Mouse (Mus musculus) liver, postnatal 0 days (tissue): Measurements from ENCODE around the gene Gns. TPM values are rescaled to one million over a fixed set of nuclear protein-coding genes. Genes with fewer than 3 reads are reported as not detected.

Experiments
- ATAC-seq: fragments of 200-750 bp; cut with Nextera tagmentation; 2 replicates; pipeline ENCODE4 v1.8.0; 2017; ENCODE audit warnings: mild to moderate bottlenecking, moderate library complexity
- DNase-seq: peaks from one replicate; pipeline ENCODE4 v3.0.0-alpha.2; 2016
- H3K27ac ChIP-seq: fragments of 300-500 bp; sonication (generic); 2 replicates; pipeline ENCODE4 v1.5.1; 2014; ENCODE audit warnings: antibody characterized with exemption, moderate library complexity, mild to moderate bottlenecking, low read depth
- H3K27me3 ChIP-seq: fragments of 300-500 bp; sonication (generic); 2 replicates; pipeline ENCODE4 v1.6.1; 2014; ENCODE audit warnings: low read length, control low read depth, mixed read lengths; ENCODE audit not compliant: insufficient read depth
- H3K36me3 ChIP-seq: fragments of 300-500 bp; sonication (generic); replicated peaks from 2 replicates; pipeline ENCODE4 v1.6.1; 2014; ENCODE audit warnings: mild to moderate bottlenecking, control low read depth, low read length, moderate library complexity, mixed read lengths; ENCODE audit not compliant: insufficient read depth
- H3K4me1 ChIP-seq: fragments of 300-500 bp; sonication (generic); 2 replicates; pipeline ENCODE4 v1.6.1; 2014; ENCODE audit warnings: antibody characterized with exemption, mild to moderate bottlenecking, control low read depth; ENCODE audit not compliant: insufficient read depth
- H3K4me2 ChIP-seq: fragments of 300-500 bp; sonication (generic); 2 replicates; pipeline ENCODE4 v1.6.1; 2014; ENCODE audit warnings: low read depth, mild to moderate bottlenecking, low read length, moderate library complexity, mixed read lengths
- H3K4me3 ChIP-seq: fragments of 300-500 bp; sonication (generic); 2 replicates; pipeline ENCODE4 v1.5.1; 2014; ENCODE audit warnings: low read depth, low read length
- H3K9ac ChIP-seq: fragments of 300-500 bp; sonication (generic); replicated peaks from 2 replicates; pipeline ENCODE4 v1.6.1; 2014; ENCODE audit warnings: mild to moderate bottlenecking, moderate library complexity
- H3K9me3 ChIP-seq: fragments of 300-500 bp; sonication (generic); 2 replicates; pipeline ENCODE4 v1.6.1; 2016; ENCODE audit warnings: mild to moderate bottlenecking, control low read depth, low read length, mixed read lengths
- CTCF ChIP-seq: sonication (generic); IDR thresholded peaks from 2 replicates; pipeline ENCODE4 v1.5.1; 2016; ENCODE audit warnings: antibody characterized with exemption, low read depth
- EP300 ChIP-seq: IDR thresholded peaks from 2 replicates; pipeline ENCODE4 v1.6.1; 2016; ENCODE audit warnings: antibody characterized with exemption, low read depth, mild to moderate bottlenecking
- WGBS: fragments of 180-500 bp; shearing (Covaris S2); extraction: QIAGEN DNeasy Blood & Tissue Kit; methylation state at CpG from one replicate; pipeline ENCODE4 v1.1.7; 2014; ENCODE audit not compliant: insufficient replicate concordance; 5-methylcytosine and 5-hydroxymethylcytosine counted together
- polyA plus RNA-seq: library from polyadenylated mRNA; unstranded; fragments of >200 nt; fragmentation: Nextera tagmentation; extraction: Ambion mirVana; gene quantifications from 2 replicates; pipeline ENCODE4 v1.2.1, GENCODE M21; 2015

Gns gene
- polyA plus RNA-seq, 1 experiment from 2014 or later, result 27.7 TPM

DNA sequence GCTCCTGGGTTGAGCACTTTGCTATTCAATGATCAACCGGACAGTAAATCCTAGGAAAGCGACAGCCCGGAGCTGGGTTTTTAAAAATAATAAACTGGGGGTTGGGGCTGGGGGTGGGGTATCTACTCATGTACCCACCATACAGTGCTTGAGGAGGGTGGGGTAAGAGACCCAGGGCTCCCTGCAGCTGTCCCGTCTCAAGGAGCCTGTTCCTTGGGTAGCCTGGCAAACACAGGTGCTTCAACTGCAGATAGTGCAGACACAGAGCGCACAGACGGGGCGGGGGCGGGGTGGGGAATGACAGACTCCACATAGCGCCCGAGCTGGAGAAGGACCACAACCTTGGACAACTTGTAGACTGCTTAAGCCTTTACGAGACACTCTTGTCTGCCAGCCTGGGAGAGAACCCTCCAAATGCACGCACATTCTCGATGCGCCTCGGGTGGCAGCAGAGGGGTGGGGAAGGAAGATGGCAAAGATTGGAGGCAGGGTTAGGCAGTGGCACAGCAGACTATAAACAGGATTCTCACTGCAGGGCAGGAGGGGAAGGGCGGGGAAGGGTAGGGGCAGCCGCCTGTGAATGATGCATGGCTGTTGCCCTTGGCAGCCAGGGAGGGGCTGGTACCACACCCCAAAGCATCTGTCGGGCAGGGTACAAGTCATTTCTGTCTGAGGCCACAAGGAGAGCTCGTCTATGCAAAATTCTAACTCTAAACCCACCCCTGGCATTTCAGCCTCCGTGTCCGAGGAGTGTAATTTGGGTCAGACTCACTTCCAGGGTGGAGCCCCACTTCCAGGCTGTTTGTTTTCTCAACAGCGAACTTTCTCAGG is 55.0 kb downstream of the Gns start:
- Histone ChIP-seq H3K27ac (no peak overlapping the region), H3K9me3 (no peaks in the 10 kb centered on the region)
- TF ChIP-seq CTCF (0 out of 2 replicates have a peak, but pooled peaks have one; percentile 3), EP300 (no peak)

DNA sequence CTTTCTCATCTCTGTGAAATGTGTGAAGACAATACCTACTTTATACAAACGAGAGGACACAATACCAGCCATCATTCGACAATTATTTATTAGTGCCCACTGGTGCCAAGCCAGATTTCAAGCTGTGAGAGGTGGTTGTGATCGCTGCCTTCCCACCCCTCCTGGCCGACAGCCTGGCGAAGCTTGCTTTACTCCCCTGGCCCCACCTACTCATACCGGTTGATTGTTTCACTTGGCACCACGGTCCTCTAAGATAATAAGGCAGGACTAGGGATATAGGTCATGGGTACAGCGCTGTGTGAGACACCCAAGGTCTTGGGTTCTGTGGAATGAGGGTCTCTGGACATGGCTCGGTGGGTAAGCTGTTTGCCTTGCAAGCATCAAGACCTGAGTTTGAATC is 56.1 kb downstream of the Gns start:
- H3K27ac ChIP-seq, result no peak overlapping the region
- DNase-seq (no peak), ATAC-seq (no peak)
- WGBS, result 74% methylated on average over 9 of the region's 9 CpGs
- peaks cover 9% of the 10 kb centered on the region for H3K36me3 ChIP-seq
- no peak overlapping the region for H3K4me2 ChIP-seq
- no peak overlapping the region for H3K4me3 ChIP-seq
- H3K9ac ChIP-seq, result no peak overlapping the region
- no peak for TF ChIP-seq EP300
- H3K4me1 ChIP-seq, result peaks cover 36% of the 10 kb centered on the region
- no peaks in the 10 kb centered on the region for H3K27me3 ChIP-seq
- H3K9me3 ChIP-seq, result no peaks in the 10 kb centered on the region

More for the DNA sequence above, 55.0 kb downstream of the Gns start:
- WGBS, result 59% methylated on average over 22 of the region's 22 CpGs
- peak; percentile 76 for ATAC-seq
- Histone ChIP-seq H3K27me3 (no peaks in the 10 kb centered on the region), H3K4me1 (peaks cover 33% of the 10 kb centered on the region), H3K4me3 (no peak overlapping the region), H3K4me2 (no peak overlapping the region), H3K36me3 (peaks cover 18% of the 10 kb centered on the region), H3K9ac (no peak overlapping the region)
- DNase-seq, result peak; percentile 31

DNA sequence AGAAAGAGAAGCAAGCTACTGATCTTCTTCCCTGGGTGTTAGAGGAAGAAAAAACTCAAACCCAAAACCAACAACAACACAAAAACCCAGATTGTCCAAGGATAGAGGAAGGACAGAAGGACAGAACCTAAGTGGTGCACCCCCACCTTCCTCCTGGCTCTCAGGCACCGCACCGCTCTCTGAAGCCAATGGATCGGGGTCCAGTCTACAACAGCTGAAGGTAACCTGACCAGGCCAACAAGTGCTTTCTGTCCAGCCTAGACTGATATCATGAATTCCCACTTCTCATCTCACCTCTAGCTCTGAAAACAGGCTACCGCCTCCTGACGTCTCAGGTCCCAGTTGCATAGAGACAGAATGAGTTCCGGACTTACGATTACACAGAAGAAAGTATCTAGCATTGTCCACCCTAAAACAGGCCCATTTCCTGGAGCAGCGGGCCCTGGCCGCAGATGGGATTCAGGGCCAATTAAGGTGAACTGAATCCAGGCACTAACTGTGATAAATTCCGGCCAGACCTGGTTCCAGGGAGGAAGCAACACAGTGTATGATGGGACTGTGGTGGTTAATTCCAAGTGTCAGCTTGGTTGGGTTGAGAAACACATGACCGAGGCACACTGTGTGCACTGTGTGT is 56.9 kb downstream of the Gns start:
- TF ChIP-seq EP300, result no peak
- TF ChIP-seq CTCF, result no peak
- no peak overlapping the region for H3K27ac ChIP-seq
- peaks cover 5% of the 10 kb centered on the region for H3K36me3 ChIP-seq

DNA sequence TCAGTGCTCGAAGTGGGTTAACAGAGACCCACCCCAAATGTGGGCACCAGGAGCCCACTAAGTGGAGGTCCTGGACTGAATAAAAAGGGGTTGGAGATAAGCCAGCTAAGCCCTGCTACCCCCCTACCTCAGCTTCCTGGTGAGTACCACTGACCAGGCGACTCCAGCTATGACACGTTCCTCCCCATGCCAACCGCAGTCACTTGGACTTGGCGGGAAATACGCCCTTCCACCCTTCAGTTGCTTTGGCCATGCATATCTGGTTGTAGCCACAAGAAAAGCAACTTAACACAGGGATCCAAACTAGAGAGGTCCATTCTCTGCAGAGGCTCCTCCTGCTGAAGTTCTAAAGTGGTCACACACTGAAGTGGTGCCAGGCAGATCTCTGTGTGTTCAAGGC is 57.4 kb downstream of the Gns start:
- H3K9me3 ChIP-seq, result no peaks in the 10 kb centered on the region
- DNase-seq (no peak), ATAC-seq (no peak)
- no peak overlapping the region for H3K9ac ChIP-seq
- no peak overlapping the region for H3K27ac ChIP-seq
- no peaks in the 10 kb centered on the region for H3K27me3 ChIP-seq
- H3K4me3 ChIP-seq, result no peak overlapping the region
- no peak overlapping the region for H3K4me2 ChIP-seq
- peaks cover 3% of the 10 kb centered on the region for H3K36me3 ChIP-seq
- peaks cover 44% of the 10 kb centered on the region for H3K4me1 ChIP-seq
- WGBS, result 77% methylated on average over 6 of the region's 6 CpGs
- TF ChIP-seq EP300, result no peak
- TF ChIP-seq CTCF, result no peak

More for the DNA sequence above, 56.9 kb downstream of the Gns start:
- H3K4me1 ChIP-seq, result peaks cover 40% of the 10 kb centered on the region
- WGBS, result 86% methylated on average over 11 of the region's 11 CpGs
- H3K4me2 ChIP-seq, result no peak overlapping the region
- H3K9me3 ChIP-seq, result no peaks in the 10 kb centered on the region
- H3K4me3 ChIP-seq, result no peak overlapping the region
- H3K27me3 ChIP-seq, result no peaks in the 10 kb centered on the region
- H3K9ac ChIP-seq, result no peak overlapping the region
- ATAC-seq (no peak), DNase-seq (no peak)

DNA sequence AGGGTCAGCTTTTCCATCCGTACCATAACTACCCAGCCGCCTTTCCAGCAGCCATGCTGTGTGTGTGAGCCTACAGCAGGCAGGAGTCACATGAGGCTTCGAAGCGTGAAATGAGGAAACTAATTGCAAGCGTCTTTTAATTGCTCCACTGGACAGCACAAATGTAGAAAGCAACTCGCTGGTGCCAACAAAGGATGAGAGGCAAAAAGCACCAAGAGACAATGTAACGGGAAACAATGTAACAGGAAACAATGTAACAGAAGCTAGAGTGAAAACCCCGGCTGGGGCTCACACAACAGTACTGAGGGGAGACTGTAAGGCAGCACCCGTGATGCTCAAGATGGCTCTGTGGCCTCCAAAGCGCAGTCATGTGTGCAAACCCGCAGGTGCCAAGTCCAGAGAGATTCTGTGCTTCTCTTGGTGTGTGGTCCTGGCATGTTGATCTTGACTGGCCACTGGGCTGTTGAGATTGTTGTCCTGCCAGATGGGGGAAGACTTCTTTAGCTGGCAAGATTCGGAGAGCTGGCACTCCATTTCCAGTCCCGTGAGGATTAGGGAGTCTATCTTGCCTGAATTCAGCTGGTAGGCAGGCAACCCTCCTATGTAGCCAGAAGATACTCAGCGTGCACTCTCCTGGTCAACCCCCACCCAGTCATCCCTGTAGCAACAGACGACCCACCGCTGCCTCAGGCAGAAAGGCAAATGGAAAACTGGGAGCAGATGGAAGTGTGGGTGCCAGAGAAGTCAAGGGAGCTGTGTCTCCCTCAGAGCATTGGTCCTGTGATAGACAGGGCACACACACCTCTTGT is 58.9 kb downstream of the Gns start:
- Histone ChIP-seq H3K4me2 (no peak overlapping the region), H3K9me3 (no peaks in the 10 kb centered on the region), H3K9ac (no peak overlapping the region), H3K27ac (no peak overlapping the region), H3K4me1 (peaks cover 49% of the 10 kb centered on the region), H3K4me3 (no peak overlapping the region), H3K36me3 (no peaks in the 10 kb centered on the region; the same call in 1 of the 2 replicates), H3K27me3 (no peaks in the 10 kb centered on the region)
- 72% methylated on average over 16 of the region's 16 CpGs for WGBS
- DNase-seq, result no peak
- TF ChIP-seq CTCF (no peak), EP300 (no peak)
- ATAC-seq, result no peak

DNA sequence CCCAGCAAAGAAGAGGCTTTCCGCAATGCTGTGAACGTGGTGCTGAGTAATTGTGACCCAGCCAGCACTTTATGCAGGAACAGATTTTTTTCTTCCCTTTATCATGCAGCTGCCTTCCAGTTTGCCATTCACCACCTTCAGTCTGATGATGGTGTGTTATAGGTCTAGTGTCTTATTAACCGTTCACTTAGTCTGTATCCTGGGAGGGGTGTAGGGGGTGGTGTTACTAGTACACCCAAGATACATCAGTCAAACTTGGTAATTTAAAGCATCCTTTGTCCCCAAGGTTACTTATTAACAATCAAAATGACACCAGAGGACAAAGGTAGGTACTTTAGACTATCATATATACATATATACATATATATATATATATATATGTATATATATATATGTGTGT is 59.6 kb downstream of the Gns start:
- H3K36me3 ChIP-seq, result no peaks in the 10 kb centered on the region; the same call in 1 of the 2 replicates
- TF ChIP-seq EP300 (no peak), CTCF (no peak)
- H3K4me1 ChIP-seq, result peaks cover 47% of the 10 kb centered on the region
- 61% methylated on average over 3 of the region's 3 CpGs for WGBS
- H3K27ac ChIP-seq, result no peak overlapping the region
- no peak for ATAC-seq
- no peak overlapping the region for H3K4me2 ChIP-seq
- no peaks in the 10 kb centered on the region for H3K27me3 ChIP-seq
- no peak overlapping the region for H3K4me3 ChIP-seq
- H3K9me3 ChIP-seq, result no peaks in the 10 kb centered on the region
- H3K9ac ChIP-seq, result no peak overlapping the region
- no peak for DNase-seq
